Mouse (Mus musculus): ENCODE results near the gene Slf2. TPM values are rescaled to one million over a fixed set of nuclear protein-coding genes. Genes with fewer than 3 reads are reported as not detected.

Gene Slf2
- polyA plus RNA-seq, 1 experiment from 2014 or later = 7.5 TPM

GRCm38 (mm10) chr19:44988321-44988720, 57.4 kb downstream of the Slf2 start:
- Histone ChIP-seq H3K9me3 (ENCODE audit: low read length) (no peaks in the 10 kb centered on the region), H3K4me2 (ENCODE audit: low read depth, low read length) (peak overlapping the region; percentile 80), H3K9ac (replicated peaks) (no peak overlapping the region), H3K4me1 (ENCODE audit: insufficient read depth) (peaks cover 24% of the 10 kb centered on the region), H3K4me3 (ENCODE audit: low read depth, low read length) (peak overlapping the region; percentile 64; the same call in 1 of the 2 replicates), H3K27ac (ENCODE audit: low read depth) (peak overlapping the region; percentile 94), H3K36me3 (replicated peaks; ENCODE audit: insufficient read depth, low read length) (no peaks in the 10 kb centered on the region), H3K27me3 (ENCODE audit: insufficient read depth, low read length) (peaks cover 9% of the 10 kb centered on the region; the same call in 1 of the 2 replicates)
- TF ChIP-seq CTCF (IDR thresholded peaks at IDR 0.05; ENCODE audit: low read depth) (no peak), EP300 (IDR thresholded peaks at IDR 0.05; ENCODE audit: low read depth) (no peak)
- ATAC-seq (no peak), DNase-seq (no peak)
- WGBS (ENCODE audit: insufficient replicate concordance) = 42% methylated on average over 9 of the region's 9 CpGs

- TF ChIP-seq CTCF (IDR thresholded peaks at IDR 0.05; ENCODE audit: low read depth) = peak; percentile 40; the same call in 1 of the 2 replicates
- TF ChIP-seq EP300 (IDR thresholded peaks at IDR 0.05; ENCODE audit: low read depth) = no peak
- Histone ChIP-seq H3K27ac (ENCODE audit: low read depth) (peak within 1 kb of the TSS; percentile 94), H3K27me3 (ENCODE audit: insufficient read depth, low read length) (peaks cover 9% of the 10 kb centered on the region; the same call in 1 of the 2 replicates), H3K9me3 (ENCODE audit: low read length) (no peaks in the 10 kb centered on the region), H3K4me1 (ENCODE audit: insufficient read depth) (peaks cover 23% of the 10 kb centered on the region), H3K4me3 (ENCODE audit: low read depth, low read length) (peak within 1 kb of the TSS; percentile 64), H3K36me3 (replicated peaks; ENCODE audit: insufficient read depth, low read length) (no peaks in the 10 kb centered on the region), H3K9ac (replicated peaks) (peak within 1 kb of the TSS; percentile 71), H3K4me2 (ENCODE audit: low read depth, low read length) (peak within 1 kb of the TSS; percentile 80)
- ATAC-seq (peak; percentile 69), DNase-seq (peak; percentile 60)
- under 1% methylated on average over 47 of the region's 58 CpGs for WGBS (ENCODE audit: insufficient replicate concordance)
These were observed 58.0 kb downstream of the Slf2 start, which contains the start of gene Sema4g for GRCm38 (mm10) chr19:44988831-44989566. Gene Sema4g (plus strand): TSS chr19:44989101.

- Histone ChIP-seq H3K9me3 (ENCODE audit: low read length) (no peaks in the 10 kb centered on the region), H3K27me3 (ENCODE audit: insufficient read depth, low read length) (peaks cover 9% of the 10 kb centered on the region; the same call in 1 of the 2 replicates), H3K4me3 (ENCODE audit: low read depth, low read length) (peak overlapping the region; percentile 64), H3K36me3 (replicated peaks; ENCODE audit: insufficient read depth, low read length) (no peaks in the 10 kb centered on the region), H3K4me2 (ENCODE audit: low read depth, low read length) (peak overlapping the region; percentile 80), H3K9ac (replicated peaks) (peak overlapping the region; percentile 71), H3K4me1 (ENCODE audit: insufficient read depth) (peaks cover 19% of the 10 kb centered on the region), H3K27ac (ENCODE audit: low read depth) (peak overlapping the region; percentile 94)
- TF ChIP-seq EP300 (IDR thresholded peaks at IDR 0.05; ENCODE audit: low read depth) = no peak
- TF ChIP-seq CTCF (IDR thresholded peaks at IDR 0.05; ENCODE audit: low read depth) = no peak
- peak; percentile 16; the same call in 1 of the 2 replicates for ATAC-seq
- 14% methylated on average over 21 of the region's 22 CpGs for WGBS (ENCODE audit: insufficient replicate concordance)
- DNase-seq = peak; percentile 38
These were observed 58.9 kb downstream of the Slf2 start for GRCm38 (mm10) chr19:44989567-44990495.

- H3K4me2 ChIP-seq (ENCODE audit: low read depth, low read length) = peak overlapping the region; percentile 80
- peak overlapping the region; percentile 64 for H3K4me3 ChIP-seq (ENCODE audit: low read depth, low read length)
- DNase-seq = peak; percentile 30
- peak overlapping the region; percentile 94 for H3K27ac ChIP-seq (ENCODE audit: low read depth)
- peak; percentile 70 for ATAC-seq
- peaks cover 15% of the 10 kb centered on the region for H3K4me1 ChIP-seq (ENCODE audit: insufficient read depth)
- peak overlapping the region; percentile 33; the same call in 1 of the 2 replicates for H3K9ac ChIP-seq (replicated peaks)
- WGBS (ENCODE audit: insufficient replicate concordance) = 59% methylated on average over 8 of the region's 8 CpGs
- peaks cover 9% of the 10 kb centered on the region; the same call in 1 of the 2 replicates for H3K27me3 ChIP-seq (ENCODE audit: insufficient read depth, low read length)
- no peaks in the 10 kb centered on the region for H3K9me3 ChIP-seq (ENCODE audit: low read length)
- TF ChIP-seq CTCF (IDR thresholded peaks at IDR 0.05; ENCODE audit: low read depth) = no peak
- no peak for TF ChIP-seq EP300 (IDR thresholded peaks at IDR 0.05; ENCODE audit: low read depth)
- H3K36me3 ChIP-seq (replicated peaks; ENCODE audit: insufficient read depth, low read length) = no peaks in the 10 kb centered on the region
These were observed 60.1 kb downstream of the Slf2 start for GRCm38 (mm10) chr19:44991031-44991430.

- 34% methylated on average over 7 of the region's 7 CpGs for WGBS (ENCODE audit: insufficient replicate concordance)
- ATAC-seq = no peak
- no peak for TF ChIP-seq CTCF (IDR thresholded peaks at IDR 0.05; ENCODE audit: low read depth)
- TF ChIP-seq EP300 (IDR thresholded peaks at IDR 0.05; ENCODE audit: low read depth) = no peak
- Histone ChIP-seq H3K36me3 (replicated peaks; ENCODE audit: insufficient read depth, low read length) (no peaks in the 10 kb centered on the region), H3K27me3 (ENCODE audit: insufficient read depth, low read length) (peaks cover 9% of the 10 kb centered on the region; the same call in 1 of the 2 replicates), H3K4me3 (ENCODE audit: low read depth, low read length) (no peak overlapping the region), H3K4me1 (ENCODE audit: insufficient read depth) (peaks cover 12% of the 10 kb centered on the region), H3K9ac (replicated peaks) (no peak overlapping the region), H3K9me3 (ENCODE audit: low read length) (no peaks in the 10 kb centered on the region), H3K27ac (ENCODE audit: low read depth) (peak overlapping the region; percentile 60), H3K4me2 (ENCODE audit: low read depth, low read length) (no peak overlapping the region)
- peak; percentile 27 for DNase-seq
These were observed 61.3 kb downstream of the Slf2 start for GRCm38 (mm10) chr19:44992246-44992645.
